Mouse (Mus musculus) c-Kit-positive CD71-negative TER-119-negative erythroid progenitor cells, embryonic 14.5 days (primary cell): Measurements from ENCODE around the gene Slc25a10.

Experiments used
- DNase-seq: peaks from one replicate; pipeline ENCODE4 v3.0.0-alpha.2; 2013; ENCODE audit warnings: low read depth

Gene Slc25a10

DNA sequence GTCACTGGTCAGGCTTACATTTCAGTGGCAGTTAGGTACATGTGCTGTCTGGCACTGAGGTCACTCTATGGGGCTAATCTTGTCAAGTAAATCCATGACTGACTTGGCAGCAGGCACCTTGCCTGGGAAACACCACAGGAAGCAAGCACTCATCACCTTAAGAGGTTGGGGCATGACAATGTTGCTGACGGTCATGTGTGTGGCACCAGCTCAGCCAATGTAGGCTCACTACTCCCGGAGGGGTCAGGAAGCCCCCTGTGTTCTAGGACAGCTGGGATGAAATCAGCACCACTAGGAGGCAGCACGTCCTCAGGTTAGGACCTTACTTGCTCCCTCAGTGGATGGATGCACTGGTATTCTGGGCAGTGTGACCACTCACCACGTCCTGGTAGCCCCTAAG, 50.3 kb downstream of the Slc25a10 start:
- no peak for DNase-seq

DNA sequence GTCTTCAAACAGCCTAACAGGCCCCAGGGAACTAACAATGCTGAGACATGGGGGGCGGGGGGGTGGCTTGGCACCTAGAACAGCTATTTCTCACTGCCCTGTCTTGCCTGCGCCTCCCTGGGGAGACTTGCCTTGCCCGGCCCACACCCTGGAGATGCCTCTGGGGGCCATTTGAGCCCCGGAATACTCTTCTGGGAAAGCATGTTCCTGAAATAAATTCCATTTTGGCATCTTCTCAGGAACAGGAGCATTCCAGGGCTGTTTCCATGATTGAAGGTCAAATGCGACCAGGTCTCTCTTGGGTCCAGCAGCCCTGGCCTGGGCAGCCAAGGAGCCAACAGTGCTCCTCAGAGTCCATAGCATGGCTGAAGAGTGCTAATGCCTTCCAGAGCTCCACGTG, 50.7 kb downstream of the Slc25a10 start:
- DNase-seq, result no peak

DNA sequence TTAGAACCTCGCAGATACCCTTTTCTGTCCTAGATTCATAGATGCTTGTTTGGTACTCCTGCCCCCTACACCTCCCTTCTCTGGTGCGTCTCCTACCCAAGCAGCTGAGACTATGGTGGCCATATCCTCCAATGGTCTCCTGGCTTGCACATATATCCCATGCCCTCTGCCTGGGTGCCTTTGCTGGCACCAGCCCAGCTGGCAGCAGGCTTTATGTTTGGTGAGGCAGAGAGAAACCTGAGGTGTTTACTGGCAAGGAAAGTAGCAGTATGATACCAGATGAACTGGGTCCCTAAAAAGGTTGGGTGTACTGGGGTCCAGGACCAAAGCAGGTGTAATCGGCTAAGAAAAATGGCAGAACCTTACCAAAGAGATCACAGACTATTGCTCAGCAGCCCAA, 54.3 kb downstream of the Slc25a10 start:
- no peak for DNase-seq

DNA sequence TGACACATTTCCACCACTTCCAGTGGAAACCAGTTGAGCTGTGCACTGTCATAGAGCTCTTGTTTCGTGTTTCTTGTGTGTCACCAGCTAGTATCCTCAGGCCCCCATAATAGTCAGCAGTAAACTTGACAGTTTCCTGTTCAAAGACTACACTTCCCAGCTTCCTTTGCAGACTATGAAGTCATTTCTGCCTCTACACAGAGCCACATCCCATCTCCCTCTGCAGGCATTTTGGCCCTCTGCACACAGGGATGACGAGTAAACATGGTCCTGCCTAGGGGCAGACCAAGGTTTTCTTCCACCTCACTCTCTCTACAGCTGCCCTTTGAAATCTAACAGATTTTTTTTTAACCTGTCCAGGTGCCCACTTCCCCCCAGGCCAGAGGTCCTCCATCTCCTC, 55.8 kb downstream of the Slc25a10 start:
- DNase-seq, result no peak

DNA sequence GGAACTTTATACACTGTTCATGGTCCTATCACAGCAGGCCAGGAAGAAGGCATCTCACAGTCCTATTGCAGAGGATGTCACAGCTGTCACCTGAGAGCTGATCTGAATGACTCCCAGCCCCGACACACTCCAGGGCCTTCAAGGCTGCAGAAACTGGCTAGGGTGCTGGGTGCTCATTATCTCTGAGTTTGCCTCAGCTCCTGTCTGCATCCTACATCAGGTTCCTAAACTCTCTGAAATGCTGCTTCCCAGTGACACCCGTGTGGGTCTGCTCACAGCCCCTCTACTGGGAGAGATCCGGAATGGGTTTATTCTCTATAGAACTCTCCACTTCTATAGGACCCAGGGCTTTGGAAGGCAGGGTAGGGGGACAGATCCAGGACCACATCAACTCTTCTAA, 56.6 kb downstream of the Slc25a10 start:
- no peak for DNase-seq

DNA sequence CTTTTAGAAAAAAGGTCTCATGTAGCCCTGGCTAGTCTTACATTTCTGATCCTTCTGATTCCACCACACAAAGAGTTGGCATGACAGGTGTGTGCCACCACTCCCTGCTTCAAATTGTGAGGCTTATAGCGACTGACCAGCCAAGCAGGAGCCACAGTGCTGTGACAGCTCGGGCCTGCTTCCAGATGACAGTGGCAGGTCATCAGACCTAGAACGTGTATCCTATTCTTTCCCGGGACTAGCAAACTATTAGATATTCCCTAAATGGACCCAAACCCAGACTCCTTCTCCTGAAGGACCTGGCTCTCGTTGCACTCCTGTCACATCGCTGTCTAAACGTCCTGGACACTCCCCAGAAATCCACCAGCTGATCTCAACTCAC, 57.1 kb downstream of the Slc25a10 start:
- no peak for DNase-seq
